Mouse (Mus musculus) olfactory bulb, adult 2 months (tissue): ENCODE results near the gene Olfr71.

Experiments used
- CTCF ChIP-seq: fragments of 200-500 bp; IDR thresholded peaks from 2 replicates; pipeline ENCODE4 v1.5.1; 2012; ENCODE audit warnings: low read depth, mild to moderate bottlenecking, low read length, moderate library complexity; ENCODE audit not compliant: insufficient read depth
- POLR2A ChIP-seq: fragments of 200-500 bp; IDR thresholded peaks from 2 replicates; pipeline ENCODE4 v1.6.1; 2012; ENCODE audit warnings: mild to moderate bottlenecking, low read depth, low read length, moderate library complexity; ENCODE audit not compliant: insufficient read depth

DNA sequence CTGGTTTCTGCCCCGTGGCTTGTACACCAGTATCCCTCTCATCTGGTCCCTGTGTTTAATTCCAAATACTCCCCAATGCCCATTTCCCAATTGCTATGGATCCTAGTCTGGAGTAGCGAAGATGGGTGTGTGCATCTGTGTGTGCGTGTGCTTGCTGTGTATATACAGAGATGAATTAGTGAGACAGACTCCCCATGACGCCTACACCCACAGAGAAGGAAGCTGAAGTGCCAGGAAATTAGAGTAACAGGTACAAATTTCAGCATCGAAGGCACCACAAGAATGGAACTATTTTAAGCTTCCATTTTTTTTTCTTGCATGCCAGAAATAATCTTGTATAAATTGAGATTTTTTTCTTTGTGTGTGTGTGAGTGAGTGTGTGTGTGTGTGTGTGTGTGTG is 19.0 kb downstream of the Olfr71 start:
- TF ChIP-seq CTCF, result no peak
- TF ChIP-seq POLR2A, result no peak
